Mouse (Mus musculus) lung, adult 2 months (tissue): ENCODE data around the gene Igbp1.

Source experiments
- CTCF ChIP-seq: fragments of 200-500 bp; IDR thresholded peaks from 2 replicates; pipeline ENCODE4 v1.5.1; 2011; ENCODE audit warnings: mild to moderate bottlenecking, low read length, control low read depth; ENCODE audit not compliant: insufficient read depth
- POLR2A ChIP-seq: fragments of 200-500 bp; IDR thresholded peaks from 2 replicates; pipeline ENCODE4 v1.6.1; 2011; ENCODE audit warnings: low read depth, mild to moderate bottlenecking, control low read depth, low read length, borderline replicate concordance; ENCODE audit errors: extremely low read depth

DNA sequence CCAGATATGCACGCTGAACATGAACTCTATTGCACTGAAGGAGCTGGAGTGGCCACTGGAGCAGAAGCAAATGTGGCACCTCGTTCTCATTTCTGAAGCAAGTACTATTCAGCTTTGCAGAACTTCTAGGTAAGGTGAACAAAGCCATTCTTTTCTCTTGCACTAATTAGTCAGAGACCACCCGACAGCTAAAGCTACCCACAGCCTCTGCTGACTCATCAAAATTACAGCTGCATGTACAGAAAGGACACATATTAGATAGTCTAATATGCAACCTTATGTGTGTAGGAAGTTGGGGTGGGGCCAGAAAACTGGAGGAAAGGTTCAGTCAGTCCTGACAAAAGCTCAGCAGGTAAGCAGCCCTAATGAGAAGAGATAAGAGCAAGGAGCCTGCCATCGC lies 30.4 kb downstream of the Igbp1 start, which contains the start of gene Dgat2l6:
- TF ChIP-seq CTCF: no peak
- TF ChIP-seq POLR2A: no peak
